Mouse (Mus musculus): Measurements from ENCODE around the gene Colec11. TPM values are rescaled to one million over a fixed set of nuclear protein-coding genes. Genes with fewer than 3 reads are reported as not detected.

Colec11 gene
- total RNA-seq (2014; rRNA removed) (57.1 and 67.2 TPM in 2 replicates), polyA plus RNA-seq (2012; rRNA removed) (33.8 and 37.9 TPM in 2 replicates)

DNA sequence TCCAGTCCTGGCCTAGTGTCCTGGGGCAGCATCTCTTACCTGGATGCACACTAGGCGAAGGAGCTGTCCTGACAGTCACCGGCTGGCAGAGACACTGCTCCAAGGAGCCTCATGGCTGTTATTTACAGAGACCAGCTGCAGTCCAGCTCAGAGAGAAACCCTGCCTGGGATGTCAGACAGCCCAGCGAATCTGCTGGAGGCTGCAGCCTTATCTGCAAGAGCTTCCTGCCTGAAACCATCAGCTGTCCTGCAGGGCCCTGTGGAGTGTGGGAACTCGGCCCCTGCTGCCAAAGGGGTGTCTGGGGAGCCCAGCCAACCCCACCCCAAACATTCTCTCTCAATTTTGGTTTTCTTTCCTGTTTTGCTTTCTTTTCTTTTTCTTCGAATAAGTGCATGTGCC is at the start of gene Colec11:
TSS of gene Colec11 (minus strand) at position 183 of the 400 bp plus-strand sequence.
- 79% methylated on average over 5 of the region's 5 CpGs for WGBS
- peak within 1 kb of the TSS; percentile 64 for H3K9ac ChIP-seq (ENCODE audit: low read depth, low read length)
- H3K4me3 ChIP-seq (ENCODE audit: insufficient read depth, low read depth, low read length), result peak within 1 kb of the TSS; percentile 54
- TF ChIP-seq POLR2A (IDR thresholded peaks at IDR 0.05; ENCODE audit: extremely low read depth, insufficient read depth, low read length) (0 out of 2 replicates have a peak, but pooled peaks have one; percentile 10), CTCF (IDR thresholded peaks at IDR 0.05; ENCODE audit: low read depth, low read length) (no peak)
- H3K79me2 ChIP-seq (ENCODE audit: control insufficient read depth, insufficient read depth, low read length), result no peaks in the 10 kb centered on the region
- H3K4me1 ChIP-seq (ENCODE audit: control insufficient read depth, insufficient read depth, low read length), result peaks cover 4% of the 10 kb centered on the region; the same call in 1 of the 2 replicates
- H3K27me3 ChIP-seq (ENCODE audit: control insufficient read depth, insufficient read depth, low read length), result no peaks in the 10 kb centered on the region
- H3K27ac ChIP-seq (replicated peaks; ENCODE audit: insufficient read depth, low read depth, low read length), result peak within 1 kb of the TSS; percentile 31
- no peaks in the 10 kb centered on the region for H3K36me3 ChIP-seq (ENCODE audit: control insufficient read depth, insufficient read depth, low read length)
- no peak for DNase-seq (ENCODE audit: extremely low read depth, low read depth, low spot score)

DNA sequence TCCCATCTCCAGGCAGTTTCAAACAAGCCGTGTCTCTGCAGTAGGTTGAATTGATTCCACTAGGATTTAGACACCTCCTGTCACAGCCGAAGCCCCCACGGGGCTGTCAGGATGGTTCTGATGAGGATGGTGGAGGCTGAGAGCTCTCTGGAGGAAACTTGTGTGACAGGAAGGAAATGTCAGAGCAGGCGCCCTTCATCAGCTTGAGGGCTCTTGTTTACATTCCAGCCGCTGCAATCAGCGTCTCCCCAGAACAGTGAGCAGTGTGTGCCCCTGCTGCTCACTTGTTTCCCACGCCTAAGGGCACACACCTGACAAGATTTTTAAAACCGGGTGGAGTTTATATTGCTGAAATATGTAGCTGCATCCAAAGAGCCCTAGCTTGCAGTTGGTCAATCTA is 44.1 kb upstream of the Colec11 start:
- H3K9ac ChIP-seq (ENCODE audit: low read depth, low read length), result no peak overlapping the region
- peak overlapping the region; percentile 40 for H3K27ac ChIP-seq (replicated peaks; ENCODE audit: insufficient read depth, low read depth, low read length)
- H3K36me3 ChIP-seq (ENCODE audit: control insufficient read depth, insufficient read depth, low read length), result no peaks in the 10 kb centered on the region
- no peaks in the 10 kb centered on the region for H3K4me1 ChIP-seq (ENCODE audit: control insufficient read depth, insufficient read depth, low read length)
- no peak overlapping the region for H3K4me3 ChIP-seq (ENCODE audit: insufficient read depth, low read depth, low read length)
- WGBS, result 38% methylated on average over 8 of the region's 8 CpGs
- DNase-seq (ENCODE audit: extremely low read depth, low read depth, low spot score), result no peak
- H3K79me2 ChIP-seq (ENCODE audit: control insufficient read depth, insufficient read depth, low read length), result no peaks in the 10 kb centered on the region
- TF ChIP-seq CTCF (IDR thresholded peaks at IDR 0.05; ENCODE audit: low read depth, low read length) (no peak), POLR2A (IDR thresholded peaks at IDR 0.05; ENCODE audit: extremely low read depth, insufficient read depth, low read length) (no peak)
- H3K27me3 ChIP-seq (ENCODE audit: control insufficient read depth, insufficient read depth, low read length), result no peaks in the 10 kb centered on the region

DNA sequence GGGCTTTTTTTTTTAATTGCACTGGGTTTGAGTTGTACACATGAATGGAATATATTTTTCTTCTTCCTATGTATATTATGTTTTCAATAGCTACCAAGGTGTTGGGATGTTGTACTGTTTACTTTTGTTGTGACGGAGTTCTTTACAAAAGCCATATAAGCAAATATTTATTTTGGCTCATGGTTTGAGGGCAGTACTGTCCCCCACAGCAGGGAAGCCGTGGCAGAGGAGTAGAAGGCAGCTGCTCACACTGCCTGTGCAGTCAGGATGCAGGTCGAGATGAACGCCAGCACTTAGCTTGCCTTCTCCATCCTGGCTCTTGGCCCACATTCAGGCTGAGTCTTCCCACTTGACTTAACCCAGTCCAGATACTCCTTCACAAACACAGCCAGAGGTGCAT is 43.6 kb upstream of the Colec11 start:
- no peaks in the 10 kb centered on the region for H3K36me3 ChIP-seq (ENCODE audit: control insufficient read depth, insufficient read depth, low read length)
- no peaks in the 10 kb centered on the region for H3K79me2 ChIP-seq (ENCODE audit: control insufficient read depth, insufficient read depth, low read length)
- WGBS, result 12% methylated on average over 4 of the region's 4 CpGs
- no peaks in the 10 kb centered on the region for H3K4me1 ChIP-seq (ENCODE audit: control insufficient read depth, insufficient read depth, low read length)
- no peak for DNase-seq (ENCODE audit: extremely low read depth, low read depth, low spot score)
- no peak overlapping the region for H3K9ac ChIP-seq (ENCODE audit: low read depth, low read length)
- no peak overlapping the region for H3K4me3 ChIP-seq (ENCODE audit: insufficient read depth, low read depth, low read length)
- TF ChIP-seq CTCF (IDR thresholded peaks at IDR 0.05; ENCODE audit: low read depth, low read length) (no peak), POLR2A (IDR thresholded peaks at IDR 0.05; ENCODE audit: extremely low read depth, insufficient read depth, low read length) (no peak)
- no peaks in the 10 kb centered on the region for H3K27me3 ChIP-seq (ENCODE audit: control insufficient read depth, insufficient read depth, low read length)
- H3K27ac ChIP-seq (replicated peaks; ENCODE audit: insufficient read depth, low read depth, low read length), result peak overlapping the region; percentile 40

DNA sequence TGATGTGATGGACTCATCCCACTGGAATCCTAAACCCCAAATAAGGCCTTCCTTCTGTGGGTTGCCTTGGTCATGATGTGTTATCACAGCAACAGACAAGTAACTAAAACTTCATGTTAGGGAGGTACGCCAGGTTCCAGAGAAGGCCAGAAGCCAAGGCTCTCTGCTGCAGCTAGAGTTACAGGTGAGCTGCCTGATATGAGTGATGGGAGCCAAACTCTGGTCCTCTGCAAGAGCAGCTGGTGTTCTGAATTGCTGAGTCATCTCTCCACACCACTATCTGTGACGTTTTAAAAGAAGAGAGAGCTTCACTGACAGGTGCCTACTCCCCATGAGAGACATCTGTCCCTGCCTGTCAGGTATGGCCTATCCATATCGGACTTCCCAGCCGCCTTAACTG is 39.5 kb upstream of the Colec11 start:
- DNase-seq (ENCODE audit: extremely low read depth, low read depth, low spot score), result no peak
- no peak overlapping the region for H3K9ac ChIP-seq (ENCODE audit: low read depth, low read length)
- no peak overlapping the region for H3K4me3 ChIP-seq (ENCODE audit: insufficient read depth, low read depth, low read length)
- peaks cover 6% of the 10 kb centered on the region; the same call in 1 of the 2 replicates for H3K36me3 ChIP-seq (ENCODE audit: control insufficient read depth, insufficient read depth, low read length)
- no peaks in the 10 kb centered on the region for H3K27me3 ChIP-seq (ENCODE audit: control insufficient read depth, insufficient read depth, low read length)
- no peaks in the 10 kb centered on the region for H3K4me1 ChIP-seq (ENCODE audit: control insufficient read depth, insufficient read depth, low read length)
- no peak for TF ChIP-seq POLR2A (IDR thresholded peaks at IDR 0.05; ENCODE audit: extremely low read depth, insufficient read depth, low read length)
- no peak for TF ChIP-seq CTCF (IDR thresholded peaks at IDR 0.05; ENCODE audit: low read depth, low read length)
- no peak overlapping the region for H3K27ac ChIP-seq (replicated peaks; ENCODE audit: insufficient read depth, low read depth, low read length)
- H3K79me2 ChIP-seq (ENCODE audit: control insufficient read depth, insufficient read depth, low read length), result no peaks in the 10 kb centered on the region
- 87% methylated on average over 4 of the region's 4 CpGs for WGBS

DNA sequence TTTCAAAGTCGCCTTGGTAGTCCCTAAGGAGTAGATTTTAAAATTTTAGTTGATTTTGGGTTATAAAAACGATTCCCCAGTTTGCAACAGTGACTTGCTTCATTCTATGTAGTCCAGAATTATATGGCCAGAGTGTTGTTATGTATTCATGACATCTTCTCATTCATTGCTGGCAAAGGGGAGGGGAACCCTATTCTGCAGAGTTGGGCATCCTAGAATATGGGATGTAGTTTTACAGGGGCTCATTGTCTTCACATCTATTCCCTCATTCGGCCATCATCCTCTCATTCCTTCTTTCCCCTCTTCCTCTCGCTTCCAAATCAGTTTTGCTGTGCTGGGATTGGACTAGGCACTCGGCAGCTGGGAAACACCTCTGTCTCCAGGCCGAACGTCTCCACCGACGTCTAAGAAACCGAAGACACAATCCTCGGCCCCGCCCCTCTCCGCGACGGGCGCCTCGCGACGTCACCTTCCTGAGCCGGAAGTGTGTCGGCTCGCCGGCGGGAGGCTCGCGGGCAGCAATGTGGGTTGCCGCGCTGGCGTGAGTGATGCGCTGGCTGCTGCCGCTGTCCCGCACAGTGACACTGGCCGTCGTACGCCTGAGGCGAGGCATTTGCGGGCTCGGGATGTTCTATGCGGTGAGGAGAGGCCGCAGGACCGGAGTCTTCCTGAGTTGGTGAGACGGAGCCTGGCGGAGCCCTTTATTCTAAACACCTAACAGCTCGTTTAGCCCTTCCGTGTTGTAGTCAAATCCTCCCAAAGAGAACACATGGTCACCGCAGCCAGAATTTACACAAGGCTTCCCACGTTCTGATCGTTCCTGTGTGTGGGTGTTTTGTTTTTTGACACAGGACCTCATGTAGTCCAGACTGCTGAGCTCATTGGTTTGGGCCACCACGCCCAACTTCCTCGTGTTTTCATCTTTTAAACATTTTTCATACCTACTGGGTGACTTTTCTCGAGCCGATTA is 26.2 kb upstream of the Colec11 start, which contains the start of gene Rnaseh1:
TSS of gene Rnaseh1 (plus strand) at position 462 of the 970 bp plus-strand sequence.
- TF ChIP-seq POLR2A (IDR thresholded peaks at IDR 0.05; ENCODE audit: extremely low read depth, insufficient read depth, low read length), result no peak
- no peak for TF ChIP-seq CTCF (IDR thresholded peaks at IDR 0.05; ENCODE audit: low read depth, low read length)
- Histone ChIP-seq H3K4me3 (ENCODE audit: insufficient read depth, low read depth, low read length) (peak within 1 kb of the TSS; percentile 93), H3K4me1 (ENCODE audit: control insufficient read depth, insufficient read depth, low read length) (peaks cover 5% of the 10 kb centered on the region), H3K27ac (replicated peaks; ENCODE audit: insufficient read depth, low read depth, low read length) (no peak within 1 kb of the TSS), H3K27me3 (ENCODE audit: control insufficient read depth, insufficient read depth, low read length) (no peaks in the 10 kb centered on the region), H3K36me3 (ENCODE audit: control insufficient read depth, insufficient read depth, low read length) (peaks cover 5% of the 10 kb centered on the region; the same call in 1 of the 2 replicates), H3K9ac (ENCODE audit: low read depth, low read length) (peak within 1 kb of the TSS; percentile 88), H3K79me2 (ENCODE audit: control insufficient read depth, insufficient read depth, low read length) (no peaks in the 10 kb centered on the region)
- peak; percentile 61 for DNase-seq (ENCODE audit: extremely low read depth, low read depth, low spot score)
- 2% methylated on average over 52 of the region's 52 CpGs for WGBS
